In genomic region chr19:44407341-44408222, GRCm38 (mm10) we compare ENCODE assay signal across 8 mouse cellular contexts. TPM values are rescaled to one million over a fixed set of nuclear protein-coding genes. Genes with fewer than 3 reads are reported as not detected.
DNase-seq lines count a peak whose midpoint lies in the region; ATAC-seq and TF ChIP-seq lines count a peak whose summit lies in the region.

Gene Scd1 (minus strand): TSS chr19:44407879.

- H3K4me2 ChIP-seq in CH12.LX (ENCODE audit: insufficient read depth, low read depth, poor library complexity, severe bottlenecking), result peak within 1 kb of the TSS; percentile 63
- peak within 1 kb of the TSS; percentile 81 for H3K4me2 ChIP-seq in heart, embryonic 12.5 days
- peak within 1 kb of the TSS; percentile 88 for H3K4me2 ChIP-seq in kidney, postnatal 0 days (ENCODE audit: low read length)
- H3K4me2 ChIP-seq in stomach, embryonic 16.5 days (ENCODE audit: low read depth, low read length), result peak within 1 kb of the TSS; percentile 95

- ATAC-seq in erythroid progenitor cell, adult 5-6 weeks (replicated peaks; ENCODE audit: low FRiP score, poor library complexity, severe bottlenecking), result peak; percentile 85
- peak; percentile 79 for ATAC-seq in heart, embryonic 12.5 days (ENCODE audit: insufficient number of reproducible peaks, low FRiP score)
- ATAC-seq in kidney, postnatal 0 days (replicated peaks; ENCODE audit: low FRiP score, low read depth), result peak; percentile 76
- peak; percentile 87 for ATAC-seq in stomach, embryonic 16.5 days (ENCODE audit: insufficient read depth, low FRiP score)

- peak within 1 kb of the TSS; percentile 64 to 72 (median 71) for H3K4me3 ChIP-seq in CH12.LX (replicated peaks in 1 of 3; ENCODE audit: low read depth in 2 of 3, low read length in 2 of 3, poor library complexity in 1 of 3)
- H3K4me3 ChIP-seq in heart, embryonic 12.5 days, result peak within 1 kb of the TSS; percentile 47
- H3K4me3 ChIP-seq in kidney, postnatal 0 days (replicated peaks; ENCODE audit: low read depth, low read length), result peak within 1 kb of the TSS; percentile 36
- peak within 1 kb of the TSS; percentile 60 for H3K4me3 ChIP-seq in liver, adult 2 months (ENCODE audit: insufficient read depth, low read depth, low read length)
- peak within 1 kb of the TSS; percentile 57 for H3K4me3 ChIP-seq in stomach, embryonic 16.5 days (replicated peaks; ENCODE audit: low read length)

- H3K27ac ChIP-seq in CH12.LX (ENCODE audit: insufficient read depth, low read depth), result peak within 1 kb of the TSS; percentile 55
- H3K27ac ChIP-seq in heart, embryonic 12.5 days (ENCODE audit: poor library complexity, severe bottlenecking), result no peak within 1 kb of the TSS
- peak within 1 kb of the TSS; percentile 62; the same call in 1 of the 2 replicates for H3K27ac ChIP-seq in kidney, postnatal 0 days
- peak within 1 kb of the TSS; percentile 64 for H3K27ac ChIP-seq in liver, adult 2 months (replicated peaks; ENCODE audit: insufficient read depth, low read depth, low read length)
- H3K27ac ChIP-seq in stomach, embryonic 16.5 days (ENCODE audit: low read length), result peak within 1 kb of the TSS; percentile 77; the same call in 1 of the 2 replicates

- in situ Hi-C loops in CH12.LX (cut with MboI; ENCODE audit: low pct_ligation_motif_present, low pct_unique_long_range_greater_than_20kb, low sequenced_read_pairs), result no loop called here

- TF ChIP-seq POLR2A in CH12.LX (IDR thresholded peaks at IDR 0.05; ENCODE audit: low read depth, low read length), result peak; percentile 68
- TF ChIP-seq POLR2A in brain, embryonic 14.5 days (IDR thresholded peaks at IDR 0.05; ENCODE audit: borderline replicate concordance, extremely low read depth, insufficient read depth, insufficient read length, poor library complexity, severe bottlenecking), result 0 out of 2 replicates have a peak, but pooled peaks have one; percentile 25
- peak; percentile 63; the same call in 1 of the 2 replicates for TF ChIP-seq POLR2A in liver, adult 2 months (IDR thresholded peaks at IDR 0.05; ENCODE audit: extremely low read depth, insufficient read depth, low read length)

- TF ChIP-seq EP300 in CH12.LX (IDR thresholded peaks at IDR 0.05; ENCODE audit: low read length), result no peak

- dilution Hi-C loops in CH12.LX (cut with MboI; ENCODE audit: extremely low pct_ligation_motif_present, extremely low pct_unique_long_range_greater_than_20kb, low sequenced_read_pairs), result no loop called here

- H3K36me3 ChIP-seq in CH12.LX (replicated peaks in 1 of 2; ENCODE audit: control insufficient read depth in 1 of 2, insufficient read depth in 1 of 2, low read length in 1 of 2), result peaks cover 24 to 38% of the 10 kb centered on the region in 2 experiments
- H3K36me3 ChIP-seq in heart, embryonic 12.5 days, result no peaks in the 10 kb centered on the region
- no peaks in the 10 kb centered on the region for H3K36me3 ChIP-seq in kidney, postnatal 0 days (ENCODE audit: insufficient read depth, low read length)
- H3K36me3 ChIP-seq in liver, adult 2 months (ENCODE audit: control insufficient read depth, insufficient read depth, low read length), result peaks cover 2% of the 10 kb centered on the region; the same call in 1 of the 2 replicates
- no peaks in the 10 kb centered on the region for H3K36me3 ChIP-seq in stomach, embryonic 16.5 days (ENCODE audit: control insufficient read depth, insufficient read depth, low read length)

- H3K9me3 ChIP-seq in CH12.LX (replicated peaks; ENCODE audit: low read length), result no peaks in the 10 kb centered on the region
- no peaks in the 10 kb centered on the region for H3K9me3 ChIP-seq in heart, embryonic 12.5 days (replicated peaks)
- no peaks in the 10 kb centered on the region for H3K9me3 ChIP-seq in kidney, postnatal 0 days (replicated peaks; ENCODE audit: low read length)
- no peaks in the 10 kb centered on the region for H3K9me3 ChIP-seq in stomach, embryonic 16.5 days (replicated peaks; ENCODE audit: control insufficient read depth, low read length)

- peak; percentile 88 for DNase-seq in CH12.LX (ENCODE audit: extremely low read depth)
- DNase-seq in brain, embryonic 14.5 days (ENCODE audit: low read depth), result peak; percentile 95
- DNase-seq in kidney, postnatal 0 days (ENCODE audit: low spot score), result peak; percentile 86
- DNase-seq in liver, adult 2 months (ENCODE audit: extremely low read depth, low read depth, low spot score), result peak; percentile 94
- peak; percentile 77 for DNase-seq in neural tube, embryonic 10.5 days (ENCODE audit: extremely low spot score, low spot score)

- H3K4me1 ChIP-seq in CH12.LX (ENCODE audit: control insufficient read depth in 1 of 2, insufficient read depth in 2 of 2), result peaks cover 14 to 54% of the 10 kb centered on the region in 2 experiments
- peaks cover 9% of the 10 kb centered on the region; the same call in 1 of the 2 replicates for H3K4me1 ChIP-seq in heart, embryonic 12.5 days (replicated peaks)
- H3K4me1 ChIP-seq in kidney, postnatal 0 days (replicated peaks; ENCODE audit: insufficient read depth, low read length), result peaks cover 4% of the 10 kb centered on the region; the same call in 1 of the 2 replicates
- H3K4me1 ChIP-seq in liver, adult 2 months (ENCODE audit: control insufficient read depth, insufficient read depth, low read length), result peaks cover 27% of the 10 kb centered on the region
- peaks cover 4% of the 10 kb centered on the region; the same call in 1 of the 2 replicates for H3K4me1 ChIP-seq in stomach, embryonic 16.5 days (ENCODE audit: control insufficient read depth, insufficient read depth, low read length)

- TF ChIP-seq CTCF in CH12.LX (conservative IDR thresholded peaks at IDR 0.05 in 1 of 2, IDR thresholded peaks at IDR 0.05 in 1 of 2; ENCODE audit: low read depth in 2 of 2, low read length in 2 of 2), result no peak
- no peak for TF ChIP-seq CTCF in brain, embryonic 14.5 days (IDR thresholded peaks at IDR 0.05; ENCODE audit: borderline replicate concordance, extremely low read depth, insufficient read depth, insufficient read length)
- TF ChIP-seq CTCF in kidney, postnatal 0 days (IDR thresholded peaks at IDR 0.05; ENCODE audit: low read depth), result no peak; the same call in 1 of the 2 replicates
- no peak for TF ChIP-seq CTCF in liver, adult 2 months (IDR thresholded peaks at IDR 0.05; ENCODE audit: low read depth, low read length)

- H3K27me3 ChIP-seq in CH12.LX (replicated peaks), result no peaks in the 10 kb centered on the region
- H3K27me3 ChIP-seq in heart, embryonic 12.5 days (replicated peaks), result peaks cover 24% of the 10 kb centered on the region
- no peaks in the 10 kb centered on the region for H3K27me3 ChIP-seq in kidney, postnatal 0 days (ENCODE audit: insufficient read depth, low read length)
- no peaks in the 10 kb centered on the region for H3K27me3 ChIP-seq in liver, adult 2 months (ENCODE audit: control insufficient read depth, insufficient read depth, low read length)
- H3K27me3 ChIP-seq in stomach, embryonic 16.5 days (ENCODE audit: control insufficient read depth, insufficient read depth, low read length), result 0 out of 2 replicates have a peak, but pooled peaks cover 6% of the 10 kb centered on the region

- H3K9ac ChIP-seq in CH12.LX (ENCODE audit: insufficient read depth, low read depth), result peak within 1 kb of the TSS; percentile 78
- peak within 1 kb of the TSS; percentile 26 for H3K9ac ChIP-seq in heart, embryonic 12.5 days
- peak within 1 kb of the TSS; percentile 46; the same call in 1 of the 2 replicates for H3K9ac ChIP-seq in kidney, postnatal 0 days (ENCODE audit: low read depth, low read length)
- peak within 1 kb of the TSS; percentile 60 for H3K9ac ChIP-seq in liver, adult 2 months (ENCODE audit: low read depth, low read length)
- H3K9ac ChIP-seq in stomach, embryonic 16.5 days (ENCODE audit: low read length), result peak within 1 kb of the TSS; percentile 69

- no peak for TF ChIP-seq RAD21 in CH12.LX (IDR thresholded peaks at IDR 0.05; ENCODE audit: low read depth, low read length)

- H3K79me2 ChIP-seq in CH12.LX (replicated peaks; ENCODE audit: control insufficient read depth, extremely low read depth, insufficient read depth, poor library complexity, severe bottlenecking), result peaks cover 43% of the 10 kb centered on the region
- no peaks in the 10 kb centered on the region for H3K79me2 ChIP-seq in liver, adult 2 months (ENCODE audit: control insufficient read depth, insufficient read depth, low read length)

- under 1% methylated on average over 34 of the region's 35 CpGs for WGBS in heart, embryonic 12.5 days
- WGBS in kidney, postnatal 0 days, result 1% methylated on average over 35 of the region's 35 CpGs
- under 1% methylated on average over 34 of the region's 35 CpGs for WGBS in liver, adult 2 months
- under 1% methylated on average over 34 of the region's 35 CpGs for WGBS in stomach, embryonic 16.5 days

TF ChIP-seq in CH12.LX, 34 proteins besides CTCF, POLR2A, EP300 and RAD21 (continues in another document):
- no peak for TF ChIP-seq E2F4 (IDR thresholded peaks at IDR 0.05; ENCODE audit: insufficient replicate concordance, low read depth, low read length)
- no peak for TF ChIP-seq GABPA (IDR thresholded peaks at IDR 0.05; ENCODE audit: insufficient replicate concordance, low read depth, low read length)
- TF ChIP-seq ETS1 (conservative IDR thresholded peaks at IDR 0.05; ENCODE audit: low read depth, low read length), result no peak
- TF ChIP-seq TCF12 (IDR thresholded peaks at IDR 0.05; ENCODE audit: low read depth, low read length), result peak; percentile 72
- TF ChIP-seq MYC (IDR thresholded peaks at IDR 0.05; ENCODE audit: low read depth, low read length), result no peak
- TF ChIP-seq HCFC1 (IDR thresholded peaks at IDR 0.05; ENCODE audit: low read depth, low read length), result no peak
- peak; percentile 35; the same call in 1 of the 2 replicates for TF ChIP-seq UBTF (IDR thresholded peaks at IDR 0.05; ENCODE audit: low read depth, low read length)
- no peak for TF ChIP-seq CHD1 (IDR thresholded peaks at IDR 0.05; ENCODE audit: low read depth, low read length)
- 0 out of 2 replicates have a peak, but pooled peaks have one; percentile 17 for TF ChIP-seq MAZ (IDR thresholded peaks at IDR 0.05; ENCODE audit: low read depth, low read length)
- no peak for TF ChIP-seq ZC3H11A (IDR thresholded peaks at IDR 0.05; ENCODE audit: low read depth, low read length)
- TF ChIP-seq BHLHE40 (IDR thresholded peaks at IDR 0.05; ENCODE audit: low read depth, low read length), result peak; percentile 17; the same call in 1 of the 2 replicates

RNA-seq across cellular contexts. Expression of gene Scd1, which starts in this region (rescaled TPM):
- total RNA-seq in CH12.LX (2012; rRNA removed), result 202 and 225 TPM in 2 replicates
- 240 and 314 TPM in 2 replicates for total RNA-seq in CH12.LX (2014; rRNA removed)
- 203 and 244 TPM in 2 replicates for polyA plus RNA-seq in CH12.LX (2012; ENCODE audit: insufficient read length, low read depth)
- polyA plus RNA-seq in brain, embryonic 14.5 days (2012; rRNA removed), result 9.6 and 16.6 TPM in 2 replicates
- total RNA-seq in erythroid progenitor cell, adult 5-6 weeks (2015; ENCODE audit: low replicate concordance), result 29.2 and 33.1 TPM in 2 replicates
- 9.8 and 17.3 TPM in 2 replicates for total RNA-seq in erythroid progenitor cell, adult 5-6 weeks (2017; ENCODE audit: low replicate concordance)
- polyA plus RNA-seq in heart, embryonic 12.5 days (2016; fragmentation: Nextera tagmentation; extraction: Ambion mirVana), result 1.1 and 1.2 TPM in 2 replicates
- 2.0 and 2.2 TPM in 2 replicates for polyA plus RNA-seq in kidney, postnatal 0 days (2015; fragmentation: Nextera tagmentation; extraction: Ambion mirVana)
- total RNA-seq in liver, adult 2 months (2014; rRNA removed), result 1,338 and 2,774 TPM in 2 replicates
- 5,589 and 8,115 TPM in 2 replicates for polyA plus RNA-seq in liver, adult 2 months (2012; rRNA removed)
- 4.5 and 5.1 TPM in 2 replicates for polyA plus RNA-seq in stomach, embryonic 16.5 days (2015; fragmentation: Nextera tagmentation; extraction: Ambion mirVana)

Comparison
In these comparisons a context has a peak if more than half of its experiments do, and no peak if none do; other contexts are left out.
1. RNA of gene Scd1 (total RNA-seq): 1,338 to 2,774 TPM in liver, adult 2 months and 202 to 314 TPM in CH12.LX; 9.8 to 33.1 TPM in erythroid progenitor cell, adult 5-6 weeks; every median in the first group is over 4 times any median in the second.
2. RNA of gene Scd1 (polyA plus RNA-seq): 5,589 to 8,115 TPM in liver, adult 2 months; 203 to 244 TPM in CH12.LX, 9.6 to 16.6 TPM in brain, embryonic 14.5 days, 4.5 to 5.1 TPM in stomach, embryonic 16.5 days, 2.0 to 2.2 TPM in kidney, postnatal 0 days and 1.1 to 1.2 TPM in heart, embryonic 12.5 days; every median in the first group is over 10 times any median in the second.
3. H3K9ac ChIP-seq: peak in every context shown above with its lines; median percentile 78 in CH12.LX; 69 in stomach, embryonic 16.5 days; 60 in liver, adult 2 months; 46 in kidney, postnatal 0 days; 26 in heart, embryonic 12.5 days.
4. Peak in every context shown above with its lines, with median percentiles within 50 percentile points of each other: DNase-seq, H3K4me2 ChIP-seq, H3K4me3 ChIP-seq, POLR2A ChIP-seq and ATAC-seq.